Mouse (Mus musculus) lung, embryonic 15.5 days (tissue): ENCODE data around the gene Fam50b. TPM values are rescaled to one million over a fixed set of nuclear protein-coding genes. Genes with fewer than 3 reads are reported as not detected.

ENCODE experiments used
- polyA plus RNA-seq: library from polyadenylated mRNA; unstranded; fragments of >200 nt; fragmentation: Nextera tagmentation; extraction: Ambion mirVana; gene quantifications from 2 replicates; pipeline ENCODE4 v1.2.1, GENCODE M21; 2015

Fam50b gene
- polyA plus RNA-seq, 1 experiment from 2014 or later: not detected

Other genes with a start within 250 kb of the Fam50b start
- gene Pxdc1, start 81.4 kb upstream of the Fam50b start, polyA plus RNA-seq: 6.6 and 7.3 TPM in 2 replicates
- gene Prpf4b, start 140.5 kb downstream of the Fam50b start, polyA plus RNA-seq: 61.7 and 66.1 TPM in 2 replicates
- gene Fam217a, start 189.5 kb downstream of the Fam50b start, polyA plus RNA-seq: 1.3 and 1.5 TPM in 2 replicates
- gene 4933417A18Rik, start 189.6 kb downstream of the Fam50b start, polyA plus RNA-seq: not detected in 2 replicates
- 0.59 and 1.0 TPM in 2 replicates for gene Eci3, start 229.0 kb downstream of the Fam50b start, polyA plus RNA-seq